Mouse (Mus musculus): ENCODE results near the gene Dlx4.

Gene Dlx4

DNA sequence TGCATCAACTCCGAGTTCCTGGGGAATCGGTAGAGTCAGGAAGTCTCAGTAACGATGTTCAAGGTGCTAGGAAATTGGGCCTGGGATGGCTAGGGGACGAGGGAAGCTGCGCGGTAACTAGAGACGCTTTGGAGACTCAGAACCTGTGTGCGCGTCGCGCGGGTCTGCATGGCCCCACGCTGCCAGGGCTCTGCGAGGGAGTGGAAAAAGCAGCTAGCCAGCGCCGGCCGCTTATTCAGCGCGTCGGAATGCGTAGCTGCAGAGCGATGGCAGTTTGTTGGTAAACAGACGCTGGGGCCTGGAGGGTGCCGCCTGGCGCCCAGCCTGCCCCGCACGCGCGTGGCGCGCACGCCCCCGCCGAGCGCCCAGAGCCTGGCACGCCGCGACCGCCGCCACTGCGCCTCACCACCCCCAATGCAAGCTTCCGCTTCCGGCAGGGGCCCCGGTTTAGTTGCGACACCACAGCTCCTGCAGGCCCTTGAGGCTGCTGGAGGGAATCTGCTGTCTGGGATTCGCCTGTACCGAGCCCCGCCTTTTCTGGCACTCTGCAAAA, at the start of gene Dlx4:
Gene Dlx4, minus strand, starts transcription at position 413 of the 553 bp plus-strand sequence.
- DNase-seq, result no peak

GRCm38 (mm10) chr11:95189863-95190262, 43.8 kb upstream of the Dlx4 start:
- DNase-seq, result peak; percentile 51

- no peak for DNase-seq
Measured at GRCm38 (mm10) chr11:95186826-95187225, 40.8 kb upstream of the Dlx4 start.

GRCm38 (mm10) chr11:95185700-95186099, 39.6 kb upstream of the Dlx4 start:
- DNase-seq, result peak; percentile 43

DNA sequence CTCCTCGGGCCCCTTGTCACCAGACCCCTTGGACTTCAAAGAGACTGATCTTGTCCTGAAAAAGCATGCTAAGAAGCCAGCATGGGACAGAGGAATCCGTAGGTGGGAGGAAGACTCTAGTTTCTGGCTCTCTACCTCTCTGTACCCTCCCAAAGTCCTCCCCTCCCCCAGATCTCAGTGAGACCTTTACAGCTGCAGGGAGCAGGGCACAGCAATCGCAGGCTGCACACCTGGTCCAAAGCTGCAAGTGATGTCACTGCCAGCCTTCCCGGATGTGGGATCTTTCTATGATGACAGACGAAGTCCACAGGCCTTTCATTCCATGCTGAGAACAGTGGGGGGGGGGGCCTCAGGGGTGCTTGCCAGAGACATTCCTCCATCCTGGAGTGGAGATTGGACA, 38.5 kb upstream of the Dlx4 start:
- no peak for DNase-seq

- DNase-seq, result no peak
Measured at GRCm38 (mm10) chr11:95179311-95179710, 33.2 kb upstream of the Dlx4 start.

DNA sequence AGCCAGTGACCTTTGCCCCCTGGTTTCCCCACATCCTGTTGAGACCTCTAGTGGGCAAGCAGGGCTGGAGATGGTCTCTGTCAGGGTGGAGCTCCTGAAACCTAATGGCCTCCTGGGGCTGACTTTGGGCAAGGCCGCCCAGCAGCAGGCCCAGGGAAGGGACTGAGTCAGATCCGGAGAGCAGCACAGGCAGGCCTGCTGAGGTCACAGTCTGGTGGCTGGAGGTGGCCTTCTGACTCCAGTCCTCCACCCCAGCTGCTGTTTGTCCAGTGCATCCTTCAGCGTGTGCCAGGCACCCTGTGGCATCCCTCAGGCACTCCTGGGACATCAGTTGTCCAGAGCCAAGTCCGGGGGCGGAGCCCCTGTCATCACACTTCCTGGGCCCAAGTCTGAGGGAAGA, 19.8 kb upstream of the Dlx4 start:
- no peak for DNase-seq

DNA sequence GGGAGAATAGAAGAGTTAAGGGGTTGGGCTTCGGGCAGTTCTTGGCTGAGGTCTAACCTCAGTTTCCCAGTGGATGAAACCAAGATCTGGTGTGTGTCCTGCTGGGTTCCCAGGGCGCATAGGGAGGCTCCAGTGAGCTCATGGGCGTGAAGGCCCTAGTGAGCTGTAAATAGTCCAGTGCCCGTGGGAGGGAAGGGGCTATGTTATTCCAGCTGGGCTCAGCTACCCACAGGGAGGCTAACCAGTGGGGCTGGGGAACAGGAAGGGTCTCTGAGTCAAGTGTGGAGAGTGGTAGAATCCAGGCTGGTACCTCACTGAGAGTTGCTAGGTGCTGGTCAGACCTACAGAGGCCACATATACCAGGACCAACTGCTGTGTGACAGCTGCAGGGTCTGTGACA, 15.6 kb upstream of the Dlx4 start:
- no peak for DNase-seq

DNA sequence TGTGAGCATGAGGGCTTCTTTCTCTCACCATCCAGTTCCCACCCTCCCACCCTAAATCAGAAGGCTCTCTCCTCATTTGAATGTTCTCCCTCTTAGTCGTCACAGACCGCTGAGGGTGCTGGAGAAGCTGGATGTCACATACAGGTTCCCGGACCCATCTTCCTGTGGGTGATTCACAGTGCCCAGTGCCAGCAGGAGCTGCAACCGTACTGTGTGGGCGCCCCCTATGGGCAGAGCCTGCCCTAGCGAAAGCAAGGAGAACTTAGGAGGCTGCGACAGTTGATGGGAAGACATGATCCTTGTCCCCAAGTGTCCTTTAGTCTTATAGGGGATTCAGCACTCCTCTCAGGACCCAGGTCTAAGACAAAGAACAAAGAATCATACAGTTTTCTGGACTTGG, 14.6 kb upstream of the Dlx4 start:
- no peak for DNase-seq

- no peak for DNase-seq
Measured at GRCm38 (mm10) chr11:95159763-95160371, 13.8 kb upstream of the Dlx4 start.

DNA sequence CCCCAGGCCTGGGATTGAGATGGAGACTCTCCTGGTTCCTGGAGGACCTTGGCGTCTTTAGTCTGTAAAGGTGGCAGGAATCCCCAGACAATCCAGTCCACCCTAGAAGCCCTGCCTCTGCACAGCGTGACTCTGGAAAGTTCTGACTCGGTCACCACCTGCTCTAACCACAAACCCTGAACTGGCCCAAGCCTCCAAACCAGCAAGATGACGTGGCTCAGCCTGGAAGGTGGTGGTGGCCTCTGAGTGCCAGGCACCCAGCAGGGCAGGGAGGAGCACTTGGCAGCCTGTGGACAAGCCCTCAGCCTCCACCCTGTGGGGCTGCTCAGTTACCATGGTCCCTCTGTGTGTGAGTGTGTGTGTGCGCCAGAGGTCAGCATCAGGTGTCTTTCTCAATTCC, 11.8 kb upstream of the Dlx4 start:
- no peak for DNase-seq

DNA sequence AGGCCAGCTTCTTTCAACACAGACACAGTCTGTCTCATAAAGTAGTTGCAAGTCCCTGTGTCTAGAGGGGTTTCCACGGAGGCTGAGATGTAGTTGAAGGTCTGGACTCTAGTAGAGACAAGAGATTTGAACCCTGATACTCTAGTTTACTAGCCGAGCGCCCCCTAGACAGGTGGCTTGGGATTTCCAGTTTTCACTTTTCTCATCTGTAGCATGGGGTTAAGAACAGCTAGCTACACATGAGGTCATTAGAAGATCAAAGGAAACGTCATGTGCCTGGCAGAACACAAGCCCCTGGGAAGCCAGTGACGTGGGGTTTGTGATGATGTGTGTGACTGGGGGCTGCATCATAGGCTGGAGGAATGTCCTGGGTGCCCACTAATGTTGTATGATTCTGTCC, 11.3 kb upstream of the Dlx4 start:
- no peak for DNase-seq

- DNase-seq, result no peak
Measured at GRCm38 (mm10) chr11:95155511-95155910, 9.4 kb upstream of the Dlx4 start.

DNA sequence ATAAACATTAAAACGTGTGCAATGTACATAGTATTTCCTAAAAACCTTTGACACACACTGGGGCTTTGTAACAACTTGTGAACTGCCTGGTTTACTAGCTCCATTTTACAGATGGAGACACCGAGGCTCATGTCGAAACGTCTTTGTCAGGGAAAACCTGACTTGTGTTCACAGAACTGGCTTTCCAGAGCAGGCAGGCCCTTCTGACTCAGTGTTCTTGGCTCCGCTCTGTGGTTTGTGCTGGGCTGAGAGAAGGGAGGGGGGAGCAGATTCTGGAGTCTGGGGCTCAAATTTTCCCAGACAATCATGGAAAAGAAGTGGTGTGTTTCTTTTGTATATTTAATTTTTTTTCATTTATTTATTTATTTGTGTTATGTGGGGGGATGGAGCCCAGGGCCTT, 7.6 kb upstream of the Dlx4 start:
- no peak for DNase-seq

DNA sequence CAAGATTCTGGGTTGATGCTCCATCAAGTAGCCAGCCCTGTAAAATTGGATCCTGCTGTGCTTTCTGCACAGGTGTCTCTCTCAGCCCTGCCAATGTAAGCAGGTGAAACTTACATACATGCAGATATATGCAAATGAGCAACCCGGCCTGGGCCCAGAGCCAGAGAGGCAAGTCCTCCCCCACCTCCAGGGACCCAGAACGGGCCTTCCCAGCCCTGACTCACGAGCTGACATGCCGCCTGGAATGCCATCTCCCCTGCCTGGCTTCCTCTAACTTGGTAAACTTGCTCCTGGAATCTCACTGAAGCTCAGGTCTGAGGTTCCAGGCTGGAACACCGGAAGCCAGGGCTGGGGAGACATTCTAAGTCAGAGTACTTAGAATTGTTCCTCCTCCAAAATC, 7.1 kb upstream of the Dlx4 start:
- no peak for DNase-seq

DNA sequence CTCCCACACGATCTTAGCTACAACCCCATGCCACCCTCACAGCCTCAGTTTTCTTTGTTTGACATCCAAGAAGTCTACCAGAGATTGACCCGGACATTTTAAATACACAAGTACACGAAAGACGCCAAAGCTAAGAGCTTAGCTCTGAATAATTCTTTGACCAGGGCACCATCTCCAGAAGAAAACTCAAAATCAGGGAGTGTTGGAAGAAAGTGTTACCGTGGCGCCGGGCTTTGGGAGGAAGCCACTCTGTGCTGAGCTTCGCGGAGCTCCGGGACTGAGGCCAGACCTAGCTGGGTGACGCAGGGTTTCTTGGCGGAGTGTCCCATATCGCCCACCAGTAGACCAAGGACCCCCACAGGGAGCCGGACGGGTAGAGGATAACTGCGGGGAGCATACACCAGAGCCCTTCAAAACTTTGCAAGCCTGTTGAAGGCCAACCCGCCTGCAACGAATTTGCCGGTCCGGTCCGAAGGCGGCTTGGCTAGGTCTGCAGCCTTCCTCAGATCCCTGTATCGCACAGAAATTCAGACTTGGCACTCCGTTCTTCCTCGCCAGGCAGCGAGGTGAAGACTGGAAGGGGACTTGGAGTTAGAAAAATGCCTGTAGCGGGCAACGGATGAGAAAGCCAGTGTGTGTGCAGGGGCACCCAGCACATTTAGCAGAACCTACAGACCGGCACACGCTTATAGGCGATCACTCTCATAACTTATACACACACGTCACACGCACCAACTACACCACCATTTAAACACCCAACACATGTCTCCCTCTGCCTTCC, 4.4 kb upstream of the Dlx4 start:
- no peak for DNase-seq

- DNase-seq, result no peak
Measured at GRCm38 (mm10) chr11:95149462-95150268, 3.6 kb upstream of the Dlx4 start.

- no peak for DNase-seq
Measured at GRCm38 (mm10) chr11:95148754-95149153, 2.7 kb upstream of the Dlx4 start.

GRCm38 (mm10) chr11:95144946-95145483, 1.0 kb downstream of the Dlx4 start:
- no peak for DNase-seq

DNA sequence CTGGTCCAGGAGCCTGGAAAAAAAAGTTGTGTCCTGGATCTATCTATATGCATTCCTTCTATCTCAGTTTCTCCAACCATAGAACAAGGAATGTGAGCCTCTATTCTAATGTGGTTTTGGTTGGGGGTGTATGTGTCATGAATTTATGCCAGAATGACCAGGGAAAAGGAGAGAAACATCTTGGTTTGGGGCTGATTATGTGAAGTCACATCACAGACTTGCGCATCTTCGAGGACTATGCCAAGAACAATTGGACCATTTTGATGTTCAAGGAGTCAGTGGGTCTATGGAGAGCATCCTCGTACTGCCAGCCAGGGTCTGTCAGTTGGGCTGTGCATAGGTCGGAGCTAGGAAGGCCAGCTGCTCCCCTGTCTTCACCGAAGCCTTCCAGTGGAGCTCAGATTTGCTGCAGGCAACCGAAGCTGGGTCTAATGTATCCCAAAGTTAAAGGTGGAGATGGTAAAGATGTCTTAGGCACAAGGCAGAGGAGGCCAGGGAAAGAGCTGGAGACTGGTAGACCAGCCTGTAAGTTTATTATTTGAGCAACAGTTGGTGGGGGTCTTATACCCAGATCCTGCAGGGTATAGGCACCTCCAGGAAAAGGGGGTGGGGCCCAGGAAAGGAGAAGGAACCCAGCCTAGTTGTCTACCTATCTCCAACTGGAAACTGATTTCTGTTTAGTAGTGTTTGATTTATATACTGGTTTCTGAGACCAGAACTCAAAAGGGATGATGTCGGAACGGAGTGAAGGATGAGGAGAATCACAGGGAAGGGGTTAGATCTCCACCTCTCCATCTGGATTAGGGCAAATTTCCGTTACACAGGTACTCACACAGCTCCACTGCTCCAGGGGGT, 1.7 kb downstream of the Dlx4 start:
- DNase-seq, result no peak

GRCm38 (mm10) chr11:95143663-95144062, 2.4 kb downstream of the Dlx4 start:
- DNase-seq, result no peak

- peak; percentile 40 for DNase-seq
Measured at GRCm38 (mm10) chr11:95142980-95143575, 3.0 kb downstream of the Dlx4 start.

All from kidney, postnatal 14 days (tissue).